Mouse (Mus musculus) midbrain, embryonic 14.5 days (tissue): ENCODE data around the gene Myl3. TPM values are rescaled to one million over a fixed set of nuclear protein-coding genes. Genes with fewer than 3 reads are reported as not detected.
A peak's percentile ranks its signal among the peaks of the same experiment; 100 is the strongest.

ENCODE experiments used
- ATAC-seq: fragments of 200-750 bp; cut with Nextera tagmentation; 2 replicates; pipeline ENCODE4 v1.8.0; 2017; ENCODE audit warnings: moderate number of reproducible peaks, moderate library complexity; ENCODE audit not compliant: low FRiP score, low TSS enrichment
- DNase-seq: peaks from one replicate; pipeline ENCODE4 v3.0.0-alpha.2; 2015
- H3K27ac ChIP-seq: fragments of 300-500 bp; sonication (generic); replicated peaks from 2 replicates; pipeline ENCODE4 v1.5.1; 2014; ENCODE audit warnings: mild to moderate bottlenecking, low read depth, low read length, moderate library complexity
- H3K27me3 ChIP-seq: fragments of 300-500 bp; sonication (generic); 2 replicates; pipeline ENCODE4 v1.6.1; 2014; ENCODE audit warnings: low read length, control low read depth, mixed read lengths; ENCODE audit not compliant: control insufficient read depth, insufficient read depth
- H3K36me3 ChIP-seq: fragments of 300-500 bp; sonication (generic); 2 replicates; pipeline ENCODE4 v1.6.1; 2014; ENCODE audit warnings: low read length, control low read depth; ENCODE audit not compliant: control insufficient read depth, insufficient read depth
- H3K4me1 ChIP-seq: fragments of 300-500 bp; sonication (generic); 2 replicates; pipeline ENCODE4 v1.6.1; 2014; ENCODE audit warnings: mild to moderate bottlenecking, antibody characterized with exemption, low read length, control low read depth; ENCODE audit not compliant: control insufficient read depth, insufficient read depth
- H3K4me2 ChIP-seq: fragments of 300-500 bp; sonication (generic); 2 replicates; pipeline ENCODE4 v1.6.1; 2014; ENCODE audit warnings: mild to moderate bottlenecking, low read length, moderate library complexity
- H3K4me3 ChIP-seq: fragments of 300-500 bp; sonication (generic); replicated peaks from 2 replicates; pipeline ENCODE4 v1.5.1; 2014; ENCODE audit warnings: low read depth, low read length
- H3K9ac ChIP-seq: fragments of 300-500 bp; sonication (generic); replicated peaks from 2 replicates; pipeline ENCODE4 v1.6.1; 2014; ENCODE audit warnings: mild to moderate bottlenecking, low read length, moderate library complexity
- H3K9me3 ChIP-seq: fragments of 300-500 bp; sonication (generic); 2 replicates; pipeline ENCODE4 v1.6.1; 2016; ENCODE audit warnings: low read length, control low read depth, mixed read lengths; ENCODE audit not compliant: control insufficient read depth
- WGBS: fragments of 180-500 bp; shearing (Covaris S2); extraction: QIAGEN DNeasy Blood & Tissue Kit; methylation state at CpG from one replicate; pipeline ENCODE4 v1.1.7; 2014; 5-methylcytosine and 5-hydroxymethylcytosine counted together
- polyA plus RNA-seq: library from polyadenylated mRNA; unstranded; fragments of >200 nt; fragmentation: Nextera tagmentation; extraction: Ambion mirVana; gene quantifications from 2 replicates; pipeline ENCODE4 v1.2.1, GENCODE M21; 2014

Myl3 gene
- polyA plus RNA-seq, 1 experiment from 2014 or later: 0.25 TPM

- no peaks in the 10 kb centered on the region for H3K9me3 ChIP-seq
- no peak overlapping the region for H3K4me2 ChIP-seq
- H3K4me3 ChIP-seq: no peak overlapping the region
- no peak overlapping the region for H3K27ac ChIP-seq
- DNase-seq: no peak
- no peaks in the 10 kb centered on the region for H3K4me1 ChIP-seq
- no peak for ATAC-seq
- H3K36me3 ChIP-seq: peaks cover 21% of the 10 kb centered on the region
- 77% methylated on average over 3 of the region's 3 CpGs for WGBS
- no peaks in the 10 kb centered on the region for H3K27me3 ChIP-seq
- no peak overlapping the region for H3K9ac ChIP-seq
Measured at GRCm38 (mm10) chr9:110718810-110719209, 22.9 kb upstream of the Myl3 start.

- whole genome bisulfite sequencing: 76% methylated on average over 5 of the region's 5 CpGs
- H3K36me3 ChIP-seq: peaks cover 15% of the 10 kb centered on the region
- H3K27me3 ChIP-seq: no peaks in the 10 kb centered on the region
- H3K4me3 ChIP-seq: no peak overlapping the region
- no peaks in the 10 kb centered on the region for H3K4me1 ChIP-seq
- H3K9ac ChIP-seq: no peak overlapping the region
- DNase-seq: no peak
- no peak overlapping the region for H3K27ac ChIP-seq
- no peak for ATAC-seq
- H3K9me3 ChIP-seq: no peaks in the 10 kb centered on the region
- H3K4me2 ChIP-seq: no peak overlapping the region
Measured at GRCm38 (mm10) chr9:110719977-110720376, 21.7 kb upstream of the Myl3 start.

DNA sequence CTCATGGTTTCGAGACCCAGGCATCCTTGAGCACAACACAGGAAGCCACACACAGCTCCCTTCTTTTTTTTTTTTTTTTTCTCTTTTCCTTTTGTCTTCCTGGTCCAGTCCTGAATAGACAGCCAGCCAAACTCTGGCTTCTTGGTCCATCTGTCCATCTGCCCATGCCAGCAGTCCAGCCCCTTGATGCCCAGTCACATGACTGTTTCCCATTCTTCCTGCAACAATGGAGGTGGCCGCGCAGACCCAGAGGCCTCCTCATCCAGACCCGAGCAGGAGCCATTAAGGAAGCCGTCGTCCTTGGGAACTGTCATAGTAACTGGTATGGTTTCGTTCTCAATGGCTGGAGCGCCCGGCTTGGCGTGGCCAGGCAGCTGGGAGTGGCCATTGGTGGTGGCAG is 19.6 kb upstream of the Myl3 start:
- 82% methylated on average over 10 of the region's 10 CpGs for WGBS
- ATAC-seq (no peak), DNase-seq (no peak)
- Histone ChIP-seq H3K36me3 (peaks cover 6% of the 10 kb centered on the region; the same call in 1 of the 2 replicates), H3K27ac (no peak overlapping the region), H3K27me3 (peaks cover 2% of the 10 kb centered on the region; the same call in 1 of the 2 replicates), H3K4me2 (no peak overlapping the region), H3K9ac (no peak overlapping the region), H3K4me3 (no peak overlapping the region), H3K4me1 (peaks cover 13% of the 10 kb centered on the region), H3K9me3 (no peaks in the 10 kb centered on the region)

DNA sequence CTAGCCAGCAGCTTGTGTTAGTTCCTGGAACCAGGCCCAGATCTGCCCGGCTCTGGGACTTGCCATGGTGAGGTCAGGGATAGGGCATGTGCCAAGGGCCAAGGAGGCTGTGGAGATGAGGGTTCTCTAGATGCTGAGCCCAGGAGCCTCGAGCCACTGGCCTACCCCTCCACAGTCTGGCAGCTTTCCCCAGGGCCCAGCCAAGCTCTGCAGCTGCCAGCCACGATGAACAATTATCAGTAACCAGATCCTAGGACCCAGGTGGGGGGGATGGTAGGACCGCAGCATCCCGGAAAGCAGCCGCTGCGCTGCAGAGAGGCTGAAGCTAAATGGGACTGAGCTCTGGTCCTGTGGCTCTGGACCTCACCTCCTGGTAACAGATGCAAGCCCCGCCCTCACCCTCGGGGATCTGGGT is 15.9 kb upstream of the Myl3 start:
- H3K9ac ChIP-seq: no peak overlapping the region
- H3K9me3 ChIP-seq: no peaks in the 10 kb centered on the region
- DNase-seq (peak; percentile 61), ATAC-seq (peak; percentile 25; the same call in 1 of the 2 replicates)
- no peak overlapping the region for H3K4me2 ChIP-seq
- no peak overlapping the region for H3K27ac ChIP-seq
- peaks cover 12% of the 10 kb centered on the region for H3K27me3 ChIP-seq
- no peak overlapping the region for H3K4me3 ChIP-seq
- 0 out of 2 replicates have a peak, but pooled peaks cover 4% of the 10 kb centered on the region for H3K36me3 ChIP-seq
- 13% methylated on average over 9 of the region's 9 CpGs for WGBS
- H3K4me1 ChIP-seq: peaks cover 18% of the 10 kb centered on the region

DNA sequence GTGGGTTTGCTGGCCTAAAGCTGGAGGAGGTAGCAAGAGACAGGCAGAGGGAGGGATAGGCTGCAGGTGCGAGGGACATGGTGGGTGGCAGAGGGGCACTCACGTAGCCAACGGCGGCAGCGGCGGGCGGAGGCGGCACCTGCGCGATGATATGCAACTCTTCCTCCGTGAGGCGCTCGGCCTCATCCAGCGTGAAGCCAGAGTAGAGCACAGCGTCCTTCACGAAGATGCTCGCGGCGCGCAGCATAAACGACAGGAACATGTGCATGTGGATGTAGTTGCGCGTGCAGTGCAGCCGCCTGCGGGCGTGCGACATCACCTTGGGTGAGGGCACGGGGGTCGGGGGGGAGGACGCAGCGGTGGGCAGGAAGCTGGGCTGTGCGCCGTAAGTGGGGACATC is 14.8 kb upstream of the Myl3 start:
- peak; percentile 71 for DNase-seq
- no peak for ATAC-seq

GRCm38 (mm10) chr9:110729841-110730240 is 11.8 kb upstream of the Myl3 start:
- Histone ChIP-seq H3K9ac (no peak overlapping the region), H3K36me3 (no peaks in the 10 kb centered on the region), H3K9me3 (no peaks in the 10 kb centered on the region), H3K4me2 (no peak overlapping the region), H3K27ac (no peak overlapping the region), H3K4me1 (peaks cover 31% of the 10 kb centered on the region), H3K27me3 (peaks cover 18% of the 10 kb centered on the region), H3K4me3 (no peak overlapping the region)
- DNase-seq (peak; percentile 78), ATAC-seq (no peak)
- WGBS: 22% methylated on average over 8 of the region's 8 CpGs

More for the DNA sequence above, 14.8 kb upstream of the Myl3 start:
- Histone ChIP-seq H3K36me3 (0 out of 2 replicates have a peak, but pooled peaks cover 4% of the 10 kb centered on the region), H3K27ac (no peak overlapping the region), H3K4me3 (peak overlapping the region; percentile 27), H3K9me3 (no peaks in the 10 kb centered on the region), H3K4me1 (peaks cover 18% of the 10 kb centered on the region), H3K4me2 (peak overlapping the region; percentile 56), H3K9ac (peak overlapping the region; percentile 31; the same call in 1 of the 2 replicates), H3K27me3 (peaks cover 12% of the 10 kb centered on the region)
- 12% methylated on average over 33 of the region's 33 CpGs for WGBS

DNA sequence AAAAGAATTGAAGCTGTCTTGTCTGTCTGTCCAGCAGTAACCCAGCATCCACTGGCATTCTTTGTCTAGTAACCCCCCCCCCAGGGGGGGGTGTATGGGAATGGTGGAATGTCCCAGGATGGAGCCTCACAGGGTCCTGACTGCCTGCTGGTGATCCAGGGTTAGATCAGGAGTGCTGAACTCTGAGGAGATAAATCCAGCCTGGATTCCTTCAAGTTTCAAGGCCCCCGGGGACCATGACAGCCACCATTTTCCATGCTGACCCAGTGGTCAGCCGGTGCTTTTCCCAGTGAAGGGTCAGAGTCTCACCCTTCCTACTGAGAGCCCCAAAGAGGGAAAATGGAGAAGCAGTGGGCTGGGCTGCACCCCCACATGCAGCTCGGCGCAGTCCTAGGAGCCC is 9.8 kb upstream of the Myl3 start:
- no peak for DNase-seq
- ATAC-seq: no peak
- H3K27me3 ChIP-seq: peaks cover 18% of the 10 kb centered on the region

GRCm38 (mm10) chr9:110732623-110733022 is 9.0 kb upstream of the Myl3 start:
- no peaks in the 10 kb centered on the region for H3K36me3 ChIP-seq
- ATAC-seq (peak; percentile 87), DNase-seq (peak; percentile 85)
- H3K9me3 ChIP-seq: no peaks in the 10 kb centered on the region
- peak overlapping the region; percentile 31 for H3K4me3 ChIP-seq
- under 1% methylated on average over 26 of the region's 26 CpGs for WGBS
- peak overlapping the region; percentile 61 for H3K4me2 ChIP-seq
- peaks cover 11% of the 10 kb centered on the region for H3K27me3 ChIP-seq
- H3K9ac ChIP-seq: peak overlapping the region; percentile 12; the same call in 1 of the 2 replicates
- H3K4me1 ChIP-seq: peaks cover 13% of the 10 kb centered on the region; the same call in 1 of the 2 replicates
- H3K27ac ChIP-seq: no peak overlapping the region

More for the DNA sequence above, 9.8 kb upstream of the Myl3 start:
- WGBS: 57% methylated on average over 4 of the region's 4 CpGs
- no peak overlapping the region for H3K27ac ChIP-seq
- no peak overlapping the region for H3K4me3 ChIP-seq
- no peaks in the 10 kb centered on the region for H3K9me3 ChIP-seq
- H3K4me2 ChIP-seq: no peak overlapping the region
- H3K4me1 ChIP-seq: peaks cover 20% of the 10 kb centered on the region; the same call in 1 of the 2 replicates
- H3K36me3 ChIP-seq: no peaks in the 10 kb centered on the region
- no peak overlapping the region for H3K9ac ChIP-seq

DNA sequence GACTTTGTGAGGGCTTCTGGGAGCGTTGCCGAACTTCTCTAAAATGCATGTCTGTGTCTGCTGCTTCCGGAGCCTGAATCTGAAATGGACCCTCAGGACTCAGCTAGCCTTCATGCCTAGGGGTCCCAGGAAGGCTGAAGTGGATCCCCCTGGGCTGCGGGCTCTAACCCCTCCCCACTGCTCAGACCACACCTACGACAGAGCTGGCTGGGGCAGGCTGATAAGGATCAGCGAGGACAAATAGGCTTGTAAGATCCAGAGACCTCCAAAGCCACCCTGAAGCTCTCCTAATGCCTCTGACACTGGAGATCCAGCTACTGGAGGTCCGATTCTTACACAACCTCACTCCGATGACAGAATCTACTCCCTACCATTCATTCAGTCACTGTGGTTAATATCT is 8.6 kb upstream of the Myl3 start:
- H3K4me1 ChIP-seq: peaks cover 13% of the 10 kb centered on the region; the same call in 1 of the 2 replicates
- 10% methylated on average over 8 of the region's 8 CpGs for WGBS
- no peaks in the 10 kb centered on the region for H3K9me3 ChIP-seq
- no peak overlapping the region for H3K27ac ChIP-seq
- DNase-seq (no peak), ATAC-seq (no peak)
- H3K36me3 ChIP-seq: no peaks in the 10 kb centered on the region
- peak overlapping the region; percentile 12; the same call in 1 of the 2 replicates for H3K9ac ChIP-seq
- peaks cover 7% of the 10 kb centered on the region; the same call in 1 of the 2 replicates for H3K27me3 ChIP-seq
- peak overlapping the region; percentile 61 for H3K4me2 ChIP-seq
- H3K4me3 ChIP-seq: peak overlapping the region; percentile 31
